Mouse (Mus musculus): ENCODE results near the gene Ntan1.
"Not testable (repeated sequence)": the region's sequence is repeated elsewhere in the genome, so short reads cannot be mapped to it uniquely, and the experiment has no call there.

Gene Ntan1

DNA sequence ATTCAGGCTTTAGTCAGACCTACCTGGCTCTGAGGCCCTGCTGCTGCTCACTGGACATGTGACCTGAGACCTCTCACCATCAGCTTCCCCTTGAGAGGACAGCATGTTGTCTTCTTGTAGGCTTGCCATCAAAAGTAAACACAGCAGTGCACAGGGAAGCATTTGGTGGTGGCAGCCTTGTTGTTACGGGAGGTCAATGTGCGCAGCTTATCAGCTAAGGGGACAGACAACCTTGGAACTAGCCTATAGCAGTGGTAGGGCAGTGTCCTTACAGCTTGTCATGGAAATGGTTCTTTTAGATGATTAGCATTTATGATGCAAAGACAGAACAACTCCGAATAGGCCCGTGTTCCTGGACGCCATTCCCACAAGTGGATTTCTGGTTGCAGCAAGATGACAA is 15.7 kb downstream of the Ntan1 start:
- no peak for DNase-seq

DNA sequence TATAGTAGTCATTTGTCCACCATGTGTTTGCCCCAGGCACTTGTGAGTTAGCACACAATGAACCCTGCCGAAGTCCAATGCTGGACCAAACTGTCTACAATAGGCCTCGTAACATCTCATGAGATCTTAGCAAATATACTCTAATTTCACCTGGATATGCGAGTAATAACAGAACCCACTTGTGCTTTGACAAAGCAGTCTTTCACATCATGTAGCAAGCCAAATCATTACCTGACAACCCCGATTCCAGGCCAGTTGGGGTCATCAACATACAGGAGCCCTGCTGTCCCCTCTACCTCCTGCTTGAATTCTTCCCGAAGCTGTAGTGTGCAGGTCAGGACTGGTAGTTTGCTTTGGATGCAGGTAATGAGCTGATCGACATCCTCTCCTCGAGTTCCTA is 21.4 kb downstream of the Ntan1 start:
- DNase-seq: no peak

DNA sequence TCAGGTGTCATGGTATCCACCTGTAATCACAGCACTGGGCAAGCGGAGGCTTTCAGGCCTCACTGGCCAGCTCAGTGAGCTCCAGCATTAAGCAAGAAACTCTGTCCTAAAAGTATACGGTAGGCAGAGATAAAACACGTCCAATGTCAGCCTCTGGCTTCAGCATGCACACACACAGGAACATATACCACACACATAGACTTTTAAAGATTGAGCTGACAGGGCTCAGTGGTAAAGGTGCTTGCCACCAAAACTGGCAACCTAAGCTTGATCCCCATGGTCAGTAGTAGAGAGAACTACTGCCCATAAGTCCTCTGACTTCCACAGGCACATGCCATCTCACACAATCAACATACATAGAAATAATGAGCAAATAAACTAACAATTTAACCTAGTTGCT is 22.3 kb downstream of the Ntan1 start:
- no peak for DNase-seq

DNA sequence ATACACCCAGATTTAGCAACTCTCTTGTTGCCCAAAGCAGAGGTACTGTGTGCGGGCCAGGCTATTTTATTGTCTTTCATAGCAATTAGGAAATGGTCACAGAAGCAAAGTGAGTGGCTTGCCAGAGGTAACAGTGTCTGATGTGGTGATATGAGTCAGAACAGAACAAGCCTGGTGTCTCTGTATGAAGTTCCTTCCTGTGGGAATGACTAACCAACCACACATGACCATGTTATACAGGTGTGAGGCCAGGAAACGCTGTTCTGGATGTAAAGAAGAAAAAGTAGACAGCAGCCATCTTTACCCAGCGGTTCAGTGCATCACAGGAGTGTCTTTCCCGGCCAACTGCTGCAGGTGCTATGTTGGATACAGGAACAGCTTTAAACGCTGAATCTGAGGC is 26.4 kb downstream of the Ntan1 start:
- DNase-seq: no peak

DNA sequence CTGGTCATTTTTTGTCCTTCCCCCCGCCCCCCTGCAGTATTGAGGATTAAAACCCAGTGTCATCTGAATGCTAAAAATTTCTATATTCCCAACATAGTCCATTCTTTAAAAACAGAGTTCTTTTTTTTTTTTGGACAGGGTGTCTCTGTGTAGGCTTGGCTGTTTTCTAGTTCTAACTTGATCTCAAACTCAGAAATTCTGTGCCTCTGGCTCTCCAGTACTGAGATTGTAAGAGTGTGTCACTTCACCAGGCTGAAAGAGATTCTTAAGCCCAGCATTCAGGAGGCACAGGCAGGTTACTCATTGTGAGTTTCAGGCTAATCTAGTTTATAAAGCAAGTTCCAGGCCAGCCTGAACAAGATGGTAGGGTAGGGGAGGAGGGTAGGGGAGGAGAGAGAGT is 28.0 kb downstream of the Ntan1 start:
- DNase-seq: no peak

DNA sequence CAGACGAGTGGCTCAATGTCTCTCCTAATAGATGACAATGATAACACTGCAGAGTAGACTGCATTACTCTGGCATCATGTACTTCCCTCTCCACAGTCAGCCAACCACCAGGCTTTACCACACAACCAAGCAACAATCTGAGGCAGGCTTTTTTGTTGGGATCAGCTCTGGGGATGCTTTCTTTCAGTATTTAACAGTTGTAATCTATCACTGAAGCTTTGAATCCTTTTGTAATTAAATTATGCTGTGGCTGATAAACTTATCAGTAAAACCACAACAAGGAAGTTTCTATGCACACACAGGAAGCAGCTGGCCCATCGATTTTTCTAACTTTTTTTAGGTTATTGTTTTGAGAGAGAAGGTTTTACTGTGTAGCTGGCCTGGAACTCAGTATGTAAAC is 29.7 kb downstream of the Ntan1 start:
- no peak for DNase-seq

DNA sequence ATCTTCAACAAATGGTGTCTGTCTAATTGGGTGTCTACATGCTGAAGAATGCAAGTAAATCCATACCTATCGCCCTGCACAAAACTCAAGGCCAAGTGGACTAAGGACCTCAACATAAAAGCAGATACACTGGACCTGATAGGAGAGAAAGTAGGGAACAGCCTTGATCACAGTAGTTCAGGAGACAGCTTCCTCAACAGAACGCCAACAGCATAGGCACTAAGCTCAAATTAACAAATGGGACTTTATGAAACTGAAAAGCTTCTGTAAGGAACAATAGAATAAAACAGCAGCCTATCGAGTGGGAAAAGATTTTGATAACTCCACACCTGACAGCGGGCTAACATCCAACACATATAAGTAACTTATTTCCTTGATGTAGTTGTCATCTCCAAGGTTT is 32.8 kb downstream of the Ntan1 start:
- no peak for DNase-seq

DNA sequence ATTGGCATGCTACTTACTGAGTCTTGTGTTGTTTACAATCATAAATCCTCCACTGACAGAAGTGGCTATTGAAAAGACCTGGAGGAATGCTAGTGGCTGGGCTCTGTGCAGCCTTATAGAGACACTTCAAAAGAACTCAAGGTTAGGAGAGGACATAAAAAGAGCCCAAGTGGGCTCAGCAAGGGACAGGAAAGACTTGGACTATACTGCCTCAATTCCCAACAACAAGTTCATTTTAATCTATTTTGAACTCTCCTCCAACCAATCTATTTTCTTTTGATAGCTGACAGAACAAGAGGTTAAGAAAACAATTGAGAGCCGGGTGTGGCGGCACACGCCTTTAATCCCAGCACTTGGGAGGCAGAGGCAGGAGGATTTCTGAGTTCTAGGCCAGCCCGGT is 35.2 kb downstream of the Ntan1 start:
- DNase-seq: no peak

DNA sequence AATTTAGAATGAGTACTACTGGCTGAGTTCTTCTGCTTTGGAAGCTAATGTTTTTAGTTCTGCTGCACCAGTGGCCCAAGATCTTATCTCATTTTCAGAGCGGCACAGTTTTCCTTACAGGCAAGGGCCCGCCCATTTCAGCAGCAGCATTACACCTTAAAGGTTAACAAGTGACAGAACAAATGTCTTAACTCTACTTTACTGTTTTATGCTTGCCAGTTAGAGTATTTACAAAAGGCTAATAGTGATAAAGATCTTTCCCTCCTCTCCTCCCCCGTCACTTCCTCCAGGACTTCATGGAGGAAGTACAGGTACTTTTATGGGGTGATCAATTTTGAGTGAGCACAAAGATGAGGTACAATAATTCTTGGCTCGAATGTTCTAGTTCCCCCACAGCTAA is 47.4 kb downstream of the Ntan1 start:
- no peak for DNase-seq

DNA sequence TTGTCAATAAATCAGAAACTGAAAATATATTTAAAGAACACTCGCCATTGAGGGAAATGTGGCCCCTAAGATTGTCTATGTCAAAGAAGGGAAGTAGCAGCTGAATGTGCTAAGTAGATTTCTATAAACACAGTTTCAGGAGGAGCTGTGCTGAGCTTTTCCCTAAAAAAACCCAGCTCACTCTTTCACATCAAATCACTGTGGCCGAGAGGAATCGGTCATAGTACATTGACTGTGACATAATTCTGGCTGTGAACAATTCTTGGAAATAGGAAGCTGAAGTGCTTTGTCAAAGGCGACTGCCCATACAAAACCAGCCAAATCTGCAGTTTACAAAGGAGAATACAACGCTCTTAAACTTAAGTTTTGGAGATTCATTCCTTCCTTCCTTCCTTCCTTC is 48.0 kb downstream of the Ntan1 start:
- DNase-seq: no peak

DNA sequence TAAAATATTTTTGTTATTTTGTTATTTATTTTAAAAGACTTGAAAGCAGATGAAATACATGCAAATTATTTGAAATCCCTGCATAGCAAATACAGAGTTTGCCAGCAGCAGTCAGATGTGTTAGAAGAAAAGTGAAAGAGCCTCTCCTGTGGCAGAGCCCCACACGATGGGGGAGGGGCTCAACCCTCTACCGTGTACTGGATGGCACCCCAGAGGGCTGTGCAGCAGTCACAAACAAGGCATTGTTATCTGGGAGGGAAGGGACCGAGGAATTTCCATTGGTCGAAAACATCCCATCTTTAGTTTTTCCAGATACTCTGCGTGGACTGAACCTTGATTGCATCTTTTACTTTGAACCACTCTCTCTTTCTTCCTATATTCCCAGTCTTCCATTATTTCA is 48.8 kb downstream of the Ntan1 start:
- DNase-seq: not testable (repeated sequence)

DNA sequence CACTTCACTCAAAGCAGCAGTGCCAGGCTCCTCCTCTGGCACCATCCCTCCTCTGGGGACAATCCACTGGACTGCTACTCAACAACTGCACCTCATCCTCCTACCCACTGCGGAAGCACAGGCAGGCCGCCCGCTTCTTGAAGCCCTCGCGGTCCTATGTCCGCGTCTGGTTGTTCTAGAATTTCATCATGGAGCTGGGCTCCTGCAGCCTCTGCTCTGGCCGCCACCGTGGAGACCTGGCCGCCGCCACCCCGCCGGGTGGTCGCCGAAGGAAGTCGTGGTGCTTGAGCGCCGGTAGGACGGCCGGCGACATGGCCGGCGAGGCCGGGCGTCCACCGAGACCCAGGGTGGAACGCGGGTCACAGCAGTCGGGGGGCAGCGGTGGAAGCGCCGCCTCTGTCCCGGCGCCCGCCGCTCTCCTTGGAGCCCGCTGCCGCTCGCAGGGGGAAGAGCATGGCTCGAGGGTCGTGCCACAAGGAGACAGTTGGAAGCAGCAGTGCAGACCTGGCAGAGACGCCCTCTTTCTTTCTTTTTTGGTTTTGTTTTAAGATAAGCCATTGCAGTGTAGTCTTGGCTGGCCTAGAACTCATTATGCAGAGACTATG is 49.4 kb downstream of the Ntan1 start:
- no peak for DNase-seq

DNA sequence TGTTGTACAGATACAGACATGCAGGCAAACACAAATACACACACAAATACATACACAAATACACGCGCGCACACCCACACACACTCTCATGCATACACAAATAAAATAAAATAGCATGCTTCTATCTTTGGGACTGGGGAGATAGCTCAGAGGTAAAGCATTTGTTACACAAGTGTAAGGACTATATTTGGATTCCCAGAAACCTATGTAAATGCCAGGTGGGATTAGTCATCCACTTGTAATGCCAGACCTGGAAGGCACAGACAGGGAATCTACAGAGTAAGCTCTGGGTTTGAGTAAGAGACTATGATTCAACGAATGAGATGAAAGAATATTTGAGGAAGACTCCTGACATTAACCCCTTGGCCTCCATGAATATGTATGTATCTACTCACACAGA is 56.8 kb downstream of the Ntan1 start:
- no peak for DNase-seq

DNA sequence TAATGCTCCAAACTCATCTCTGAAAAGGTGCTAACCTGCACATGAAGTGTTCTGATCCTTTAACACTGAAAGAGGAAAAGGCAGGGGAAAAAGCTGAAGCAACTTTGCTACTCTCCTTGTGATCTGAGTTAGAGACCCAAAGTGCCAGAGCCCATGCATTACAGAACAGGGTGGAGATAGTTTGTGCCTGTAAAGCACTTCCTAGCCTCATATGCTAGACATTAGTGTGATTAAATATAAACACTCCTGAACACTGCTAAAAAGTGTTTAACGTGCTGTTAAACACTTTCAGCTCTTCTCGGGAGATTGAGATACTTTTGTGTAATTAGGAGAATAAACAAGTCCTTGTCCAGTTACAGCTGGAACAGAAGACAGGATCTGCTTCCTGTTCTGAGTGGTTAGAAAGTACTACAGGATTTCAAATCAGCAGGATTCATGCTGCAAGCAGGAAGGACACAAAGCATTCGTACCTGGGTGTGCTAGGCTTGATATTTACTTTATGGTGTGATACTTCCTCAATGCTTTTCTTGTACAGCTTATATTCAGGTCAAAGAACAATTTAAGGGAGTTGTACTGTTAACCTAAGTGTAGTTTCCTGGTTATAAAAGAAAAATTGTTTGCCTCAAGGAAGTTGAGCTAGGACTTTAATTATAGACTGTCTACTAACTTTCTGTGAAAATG is 64.6 kb downstream of the Ntan1 start:
- no peak for DNase-seq

Data from kidney, adult 18-20 months (tissue).